ENCODE assay signal across 10 mouse cellular contexts in the genomic region with DNA sequence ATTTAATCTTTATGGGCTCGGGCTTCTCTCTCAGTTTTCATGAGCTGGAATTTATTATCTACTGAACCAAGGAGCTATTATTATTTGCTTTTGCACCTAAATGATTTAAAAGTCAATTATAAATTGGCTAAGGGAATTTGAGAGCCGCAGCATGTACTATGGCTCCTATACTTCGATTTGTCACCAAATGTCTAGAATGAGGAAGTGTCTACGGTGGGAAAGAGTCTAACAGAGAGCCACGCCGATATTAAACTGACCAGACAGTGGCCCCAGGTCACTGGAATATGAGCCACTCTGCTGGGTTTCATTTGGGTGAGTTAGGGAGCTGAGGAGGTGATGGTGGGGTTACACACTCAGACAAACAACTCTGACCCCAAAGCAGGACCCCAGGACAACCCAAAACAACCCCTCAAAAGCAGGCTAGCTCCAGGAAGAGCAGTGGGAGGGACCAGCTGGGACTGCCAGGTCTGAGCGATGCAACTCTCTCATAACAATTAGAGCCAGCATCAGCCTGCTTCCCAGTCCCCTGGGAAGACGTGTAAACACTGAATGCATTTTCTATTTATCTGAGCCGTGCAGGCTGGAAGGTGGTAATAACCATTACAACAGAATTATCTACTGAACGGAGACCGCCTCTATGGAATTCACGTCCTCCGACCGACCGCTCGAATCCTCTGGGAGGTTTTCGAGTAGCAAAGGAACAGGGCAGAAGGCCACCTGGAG. TPM values are rescaled to one million over a fixed set of nuclear protein-coding genes. Genes with fewer than 3 reads are reported as not detected.
A peak's percentile ranks its signal among the peaks of the same experiment; 100 is the strongest.
DNase-seq lines count a peak whose midpoint lies in the region; ATAC-seq lines count a peak whose summit lies in the region.
"Had no signal": no experiment of that assay in that cellular context is flagged by ENCODE, and none has a peak within 500 bp of the region (broad histone marks: within the 10 kb centered on the region; RNA-seq: fewer than 3 reads in every experiment).

No protein-coding gene starts in this region.

- no peak overlapping the region for H3K4me3 ChIP-seq in heart, embryonic 12.5 days
- H3K4me3 ChIP-seq in embryonic facial prominence, embryonic 11.5 days (ENCODE audit: low read depth, low read length): no peak overlapping the region
- peak overlapping the region; percentile 3; the same call in 1 of the 2 replicates for H3K4me3 ChIP-seq in intestine, embryonic 14.5 days (ENCODE audit: low read depth, low read length)
- H3K4me3 ChIP-seq in midbrain, embryonic 16.5 days (ENCODE audit: low read depth, low read length): peak overlapping the region; percentile 18

- no peak for DNase-seq in heart, adult 18-20 months
- DNase-seq in embryonic facial prominence, embryonic 11.5 days (ENCODE audit: low spot score): peak; percentile 43
- no peak for DNase-seq in intestine, embryonic 14.5 days (ENCODE audit: low spot score)
- no peak for DNase-seq in thymus, postnatal 14 days
- no peak for DNase-seq in gastrocnemius, postnatal 25 days
- no peak for DNase-seq in gastrocnemius, adult 18-20 months (ENCODE audit: low spot score)
- DNase-seq: adrenal gland, postnatal 14 days had no signal

- WGBS in heart, embryonic 12.5 days: 44% methylated on average over 17 of the region's 17 CpGs
- 15% methylated on average over 17 of the region's 17 CpGs for WGBS in embryonic facial prominence, embryonic 11.5 days
- 17% methylated on average over 17 of the region's 17 CpGs for WGBS in intestine, embryonic 14.5 days
- WGBS in midbrain, embryonic 16.5 days: 13% methylated on average over 17 of the region's 17 CpGs

- no peak overlapping the region for H3K27ac ChIP-seq in heart, embryonic 12.5 days (ENCODE audit: poor library complexity, severe bottlenecking)
- no peak overlapping the region for H3K27ac ChIP-seq in embryonic facial prominence, embryonic 11.5 days (replicated peaks; ENCODE audit: low read depth, low read length)
- 0 out of 2 replicates have a peak overlapping the region, but pooled peaks have one; percentile 5 for H3K27ac ChIP-seq in intestine, embryonic 14.5 days (ENCODE audit: low read depth)
- H3K27ac ChIP-seq in midbrain, embryonic 16.5 days (ENCODE audit: low read length): peak overlapping the region; percentile 44

- H3K9ac ChIP-seq in heart, embryonic 12.5 days: no peak overlapping the region
- no peak overlapping the region for H3K9ac ChIP-seq in embryonic facial prominence, embryonic 11.5 days (replicated peaks; ENCODE audit: low read length)
- H3K9ac ChIP-seq in intestine, embryonic 14.5 days (ENCODE audit: low read length): no peak overlapping the region
- H3K9ac ChIP-seq in midbrain, embryonic 16.5 days (ENCODE audit: low read depth, low read length): peak overlapping the region; percentile 54

- peaks cover 18% of the 10 kb centered on the region for H3K4me1 ChIP-seq in heart, embryonic 12.5 days (replicated peaks)
- peaks cover 6% of the 10 kb centered on the region; the same call in 1 of the 2 replicates for H3K4me1 ChIP-seq in embryonic facial prominence, embryonic 11.5 days (ENCODE audit: control insufficient read depth, insufficient read depth, low read length)
- H3K4me1 ChIP-seq in intestine, embryonic 14.5 days (replicated peaks; ENCODE audit: control insufficient read depth, insufficient read depth, low read length): peaks cover 35% of the 10 kb centered on the region
- H3K4me1 ChIP-seq in midbrain, embryonic 16.5 days (ENCODE audit: control insufficient read depth, insufficient read depth, low read length): peaks cover 33% of the 10 kb centered on the region

- H3K27me3 ChIP-seq in heart, embryonic 12.5 days (replicated peaks): peaks cover 19% of the 10 kb centered on the region
- H3K27me3 ChIP-seq in embryonic facial prominence, embryonic 11.5 days (ENCODE audit: control insufficient read depth, insufficient read depth, low read length): no peaks in the 10 kb centered on the region
- H3K27me3 ChIP-seq in intestine, embryonic 14.5 days (replicated peaks; ENCODE audit: control insufficient read depth, insufficient read depth, low read length): peaks cover 3% of the 10 kb centered on the region
- H3K27me3 ChIP-seq in midbrain, embryonic 16.5 days (ENCODE audit: control insufficient read depth, insufficient read depth, low read depth, low read length): no peaks in the 10 kb centered on the region

- H3K36me3 ChIP-seq in heart, embryonic 12.5 days: no peaks in the 10 kb centered on the region
- no peaks in the 10 kb centered on the region for H3K36me3 ChIP-seq in embryonic facial prominence, embryonic 11.5 days (replicated peaks; ENCODE audit: control insufficient read depth, insufficient read depth, low read depth, low read length)
- H3K36me3 ChIP-seq in intestine, embryonic 14.5 days (ENCODE audit: control insufficient read depth, insufficient read depth, low read length): no peaks in the 10 kb centered on the region
- no peaks in the 10 kb centered on the region for H3K36me3 ChIP-seq in midbrain, embryonic 16.5 days (ENCODE audit: control insufficient read depth, insufficient read depth, low read length)

- peak overlapping the region; percentile 17; the same call in 1 of the 2 replicates for H3K4me2 ChIP-seq in heart, embryonic 12.5 days
- H3K4me2 ChIP-seq in embryonic facial prominence, embryonic 11.5 days (ENCODE audit: low read depth, low read length): peak overlapping the region; percentile 2; the same call in 1 of the 2 replicates
- H3K4me2 ChIP-seq in intestine, embryonic 14.5 days (ENCODE audit: low read length): peak overlapping the region; percentile 40
- H3K4me2 ChIP-seq in midbrain, embryonic 16.5 days (ENCODE audit: low read length): peak overlapping the region; percentile 52

- H3K9me3 ChIP-seq in heart, embryonic 12.5 days (replicated peaks): no peaks in the 10 kb centered on the region
- H3K9me3 ChIP-seq in embryonic facial prominence, embryonic 11.5 days (replicated peaks; ENCODE audit: control insufficient read depth, low read length): no peaks in the 10 kb centered on the region
- H3K9me3 ChIP-seq in intestine, embryonic 14.5 days (ENCODE audit: control insufficient read depth, low read length): no peaks in the 10 kb centered on the region
- H3K9me3 ChIP-seq in midbrain, embryonic 16.5 days (replicated peaks; ENCODE audit: control insufficient read depth, low read length, poor library complexity, severe bottlenecking): no peaks in the 10 kb centered on the region

- ATAC-seq in heart, embryonic 12.5 days (ENCODE audit: insufficient number of reproducible peaks, low FRiP score): no peak
- ATAC-seq in embryonic facial prominence, embryonic 11.5 days (replicated peaks; ENCODE audit: insufficient number of reproducible peaks, low FRiP score, low TSS enrichment, low read depth): no peak
- no peak for ATAC-seq in intestine, embryonic 14.5 days (replicated peaks; ENCODE audit: low FRiP score, low TSS enrichment, low read depth)
- ATAC-seq in midbrain, embryonic 16.5 days: peak; percentile 78

RNA-seq across cellular contexts. Expression of a gene that starts 45.6 kb away (rescaled TPM):
- polyA plus RNA-seq in heart, embryonic 12.5 days (2016; fragmentation: Nextera tagmentation; extraction: Ambion mirVana): 0.38 and 0.49 TPM in 2 replicates
- 1 to 10 TPM in 1 of 2 experiments, under 1 TPM in 1; 0.37 to 2.1 TPM for total RNA-seq in heart, adult 18-20 months (2021)
- polyA plus RNA-seq in embryonic facial prominence, embryonic 11.5 days (2014; fragmentation: Nextera tagmentation; extraction: Ambion mirVana): 1.2 and 2.2 TPM in 2 replicates
- 0.81 and 1.6 TPM in 2 replicates for polyA plus RNA-seq in intestine, embryonic 14.5 days (2014; fragmentation: Nextera tagmentation; extraction: Ambion mirVana)
- 1.2 and 1.3 TPM in 2 replicates for polyA plus RNA-seq in midbrain, embryonic 16.5 days (2015; fragmentation: Nextera tagmentation; extraction: Ambion mirVana)
- total RNA-seq in gastrocnemius, postnatal 25 days (2021): under 1 TPM; 0.43 to 0.70 TPM
- total RNA-seq in gastrocnemius, adult 18-20 months (2021): under 1 TPM; 0.23 to 0.26 TPM
- total RNA-seq: left cerebral cortex, postnatal 10 days had no signal

Comparison
In these comparisons a context has a peak if more than half of its experiments do, and no peak if none do; other contexts are left out.
1. H3K27ac ChIP-seq: peak in intestine, embryonic 14.5 days (single experiment) and midbrain, embryonic 16.5 days (single experiment); none in heart, embryonic 12.5 days (single experiment) and embryonic facial prominence, embryonic 11.5 days (single experiment).
2. H3K4me2 ChIP-seq: peak in every context shown above with its lines; median percentile 52 in midbrain, embryonic 16.5 days; 40 in intestine, embryonic 14.5 days; 17 in heart, embryonic 12.5 days; 2 in embryonic facial prominence, embryonic 11.5 days.
3. H3K4me3 ChIP-seq: peak in intestine, embryonic 14.5 days (single experiment) and midbrain, embryonic 16.5 days (single experiment); none in heart, embryonic 12.5 days (single experiment) and embryonic facial prominence, embryonic 11.5 days (single experiment).